Mouse (Mus musculus) MEL (cell line): ENCODE data around the gene Klhl30. TPM values are rescaled to one million over a fixed set of nuclear protein-coding genes. Genes with fewer than 3 reads are reported as not detected.

Experiments
- DNase-seq: peaks from one replicate; pipeline ENCODE4 v3.0.0; 2011; ENCODE audit warnings: low read depth, low spot score
- H3K27ac ChIP-seq: 2 replicates; pipeline ENCODE4 v1.5.1; 2012; ENCODE audit warnings: low read depth, mild to moderate bottlenecking, control low read depth, low read length, moderate library complexity; ENCODE audit not compliant: control insufficient read depth
- H3K27me3 ChIP-seq, 2 experiments: fragments of 150-350 bp in 1 of 2; sonication (generic) in 1 of 2; 2 replicates each; pipeline ENCODE4 v1.6.1; 2012; ENCODE audit warnings: low read length in 2 of 2, mild to moderate bottlenecking in 2 of 2, improper control_type of control experiment in 1 of 2, moderate library complexity in 1 of 2; ENCODE audit not compliant: insufficient read depth in 2 of 2, control insufficient read depth in 1 of 2
- H3K36me3 ChIP-seq, 2 experiments: 2 replicates each; pipeline ENCODE4 v1.6.1; 2012 to 2014; ENCODE audit warnings: low read length in 2 of 2, improper control_type of control experiment in 1 of 2, inconsistent platforms in 1 of 2, mild to moderate bottlenecking in 1 of 2; ENCODE audit not compliant: insufficient read depth in 2 of 2, control insufficient read depth in 1 of 2
- H3K4me1 ChIP-seq, 2 experiments: fragments of 150-350 bp in 1 of 2; sonication (generic) in 1 of 2; 2 replicates each; pipeline ENCODE4 v1.6.1; 2012; ENCODE audit warnings: low read length in 2 of 2, improper control_type of control experiment in 1 of 2, mild to moderate bottlenecking in 1 of 2; ENCODE audit not compliant: insufficient read depth in 2 of 2, control insufficient read depth in 1 of 2
- H3K4me3 ChIP-seq, 2 experiments: fragments of 150-350 bp in 1 of 2; sonication (generic) in 1 of 2; 2 replicates each; pipeline ENCODE4 v1.5.1; 2012; ENCODE audit warnings: low read depth in 2 of 2, low read length in 2 of 2, mild to moderate bottlenecking in 2 of 2, moderate library complexity in 2 of 2, control low read depth in 1 of 2, improper control_type of control experiment in 1 of 2; ENCODE audit not compliant: control insufficient read depth in 1 of 2, insufficient read depth in 1 of 2
- H3K79me2 ChIP-seq: 2 replicates; pipeline ENCODE4 v1.6.1; 2012; ENCODE audit warnings: mild to moderate bottlenecking, low read length, moderate library complexity; ENCODE audit not compliant: control insufficient read depth, poor library complexity, insufficient read depth
- H3K9ac ChIP-seq: 2 replicates; pipeline ENCODE4 v1.6.1; 2012; ENCODE audit warnings: low read depth, mild to moderate bottlenecking, control low read depth, low read length, moderate library complexity; ENCODE audit not compliant: control insufficient read depth, poor library complexity, severe bottlenecking
- H3K9me3 ChIP-seq: fragments of 150-350 bp; sonication (generic); replicated peaks from 2 replicates; pipeline ENCODE4 v1.6.1; 2012; ENCODE audit warnings: mild to moderate bottlenecking, low read length, improper control_type of control experiment, moderate library complexity; ENCODE audit not compliant: insufficient read depth
- BHLHE40 ChIP-seq: IDR thresholded peaks from 2 replicates; pipeline ENCODE4 v1.6.1; 2012; ENCODE audit warnings: low read depth, mild to moderate bottlenecking, inconsistent platforms, low read length, improper control_type of control experiment, borderline replicate concordance
- CTCF ChIP-seq, 3 experiments: IDR thresholded peaks in 2 of 3; conservative IDR thresholded peaks in 1 of 3; 2 replicates each; pipeline ENCODE4 v1.5.1; 2011 to 2012; ENCODE audit warnings: low read length in 3 of 3, low read depth in 2 of 3, mild to moderate bottlenecking in 2 of 3, improper control_type of control experiment in 1 of 3, inconsistent platforms in 1 of 3, mixed read lengths in 1 of 3, moderate library complexity in 1 of 3; ENCODE audit not compliant: control insufficient read depth in 1 of 3, insufficient read depth in 1 of 3, poor library complexity in 1 of 3, severe bottlenecking in 1 of 3
- ELF1 ChIP-seq: IDR thresholded peaks from 2 replicates; pipeline ENCODE4 v1.6.1; 2014; ENCODE audit warnings: low read depth, mild to moderate bottlenecking, inconsistent platforms, low read length, improper control_type of control experiment, moderate library complexity
- EP300 ChIP-seq, 2 experiments: IDR thresholded peaks; 2 replicates each; pipeline ENCODE4 v1.6.1; 2011; ENCODE audit warnings: improper control_type of control experiment in 2 of 2, low read length in 2 of 2, low read depth in 1 of 2, mild to moderate bottlenecking in 1 of 2
- GABPA ChIP-seq: IDR thresholded peaks from 2 replicates; pipeline ENCODE4 v1.6.1; 2012; ENCODE audit warnings: low read depth, mild to moderate bottlenecking, inconsistent platforms, low read length, improper control_type of control experiment, moderate library complexity
- KAT2A ChIP-seq: conservative IDR thresholded peaks from 2 replicates; pipeline ENCODE4 v1.6.1; 2012; ENCODE audit warnings: low read depth, low read length, improper control_type of control experiment, inconsistent platforms
- MAZ ChIP-seq: IDR thresholded peaks from 2 replicates; pipeline ENCODE4 v1.6.1; 2012; ENCODE audit warnings: low read depth, mild to moderate bottlenecking, inconsistent platforms, low read length, improper control_type of control experiment
- MEF2A ChIP-seq: IDR thresholded peaks from 2 replicates; pipeline ENCODE4 v1.6.1; 2014; ENCODE audit warnings: low read depth, mild to moderate bottlenecking, inconsistent platforms, low read length, improper control_type of control experiment; ENCODE audit not compliant: poor library complexity, insufficient replicate concordance, severe bottlenecking; ENCODE audit errors: extremely low read depth
- MXI1 ChIP-seq: IDR thresholded peaks from 2 replicates; pipeline ENCODE4 v1.6.1; 2011; ENCODE audit warnings: mild to moderate bottlenecking, low read depth, low read length, improper control_type of control experiment
- MYB ChIP-seq: IDR thresholded peaks from 2 replicates; pipeline ENCODE4 v1.6.1; 2011; ENCODE audit warnings: mild to moderate bottlenecking, low read depth, low read length, improper control_type of control experiment
- MYC ChIP-seq: IDR thresholded peaks from 2 replicates; pipeline ENCODE4 v1.6.1; 2011; ENCODE audit warnings: low read depth, mild to moderate bottlenecking, low read length, improper control_type of control experiment, moderate library complexity
- NELFE ChIP-seq: IDR thresholded peaks from 2 replicates; pipeline ENCODE4 v1.6.1; 2011; ENCODE audit warnings: low read depth, low read length, improper control_type of control experiment
- NRF1 ChIP-seq: IDR thresholded peaks from 2 replicates; pipeline ENCODE4 v1.6.1; 2014; ENCODE audit warnings: low read depth, mild to moderate bottlenecking, inconsistent platforms, low read length, improper control_type of control experiment, moderate library complexity; ENCODE audit not compliant: poor library complexity, insufficient read depth, severe bottlenecking
- POLR2A ChIP-seq, 2 experiments: IDR thresholded peaks; 2 replicates each; pipeline ENCODE4 v1.6.1; 2011 to 2012; ENCODE audit warnings: low read length in 2 of 2, mild to moderate bottlenecking in 2 of 2, control low read depth in 1 of 2, improper control_type of control experiment in 1 of 2, low read depth in 1 of 2, moderate library complexity in 1 of 2; ENCODE audit not compliant: control insufficient read depth in 1 of 2, insufficient read depth in 1 of 2, poor library complexity in 1 of 2
- POLR2AphosphoS2 ChIP-seq: IDR thresholded peaks from 2 replicates; pipeline ENCODE4 v1.6.1; 2011; ENCODE audit warnings: low read length, improper control_type of control experiment
- POLR2AphosphoS5 ChIP-seq: IDR thresholded peaks from 2 replicates; pipeline ENCODE4 v1.6.1; 2012; ENCODE audit warnings: low read depth, borderline replicate concordance, mild to moderate bottlenecking, inconsistent platforms, low read length, moderate library complexity, mixed read lengths
- RAD21 ChIP-seq: IDR thresholded peaks from 2 replicates; pipeline ENCODE4 v1.6.1; 2011; ENCODE audit warnings: mild to moderate bottlenecking, low read depth, low read length, improper control_type of control experiment
- SIN3A ChIP-seq: IDR thresholded peaks from 2 replicates; pipeline ENCODE4 v1.6.1; 2012; ENCODE audit warnings: low read length, improper control_type of control experiment, inconsistent platforms
- SMC3 ChIP-seq: IDR thresholded peaks from 2 replicates; pipeline ENCODE4 v1.6.1; 2011; ENCODE audit warnings: low read depth, low read length, improper control_type of control experiment
- TAL1 ChIP-seq: IDR thresholded peaks from 2 replicates; pipeline ENCODE4 v1.6.1; 2012; ENCODE audit warnings: mild to moderate bottlenecking, inconsistent platforms, low read length, moderate library complexity, mixed read lengths
- TBP ChIP-seq: IDR thresholded peaks from 2 replicates; pipeline ENCODE4 v1.8.0; 2011; ENCODE audit warnings: low read depth, low read length, improper control_type of control experiment
- TCF12 ChIP-seq: IDR thresholded peaks from 2 replicates; pipeline ENCODE4 v1.6.1; 2014; ENCODE audit warnings: low read depth, mild to moderate bottlenecking, inconsistent platforms, low read length, improper control_type of control experiment, moderate library complexity
- ZMIZ1 ChIP-seq: IDR thresholded peaks from 2 replicates; pipeline ENCODE4 v1.6.1; 2012; ENCODE audit warnings: low read depth, mild to moderate bottlenecking, inconsistent platforms, low read length, improper control_type of control experiment, moderate library complexity
- polyA plus RNA-seq, 2 experiments: library from polyadenylated mRNA; stranded (reverse) in 1 of 2; unstranded in 1 of 2; fragments of >175 nt in 1 of 2; fragments of >200 nt in 1 of 2; gene quantifications; 2 replicates each; pipeline versions ENCODE4 v1.2.1 to v1.2.4; 2012; ENCODE audit warnings: low replicate concordance in 2 of 2, low read depth in 1 of 2; ENCODE audit not compliant: insufficient read length in 2 of 2, insufficient read depth in 1 of 2, missing spikeins in 1 of 2
- total RNA-seq: library from RNA; depleted of rRNA; stranded (reverse); fragments of 300-350 nt; gene quantifications from 2 replicates; pipeline ENCODE4 v1.2.3, GENCODE M21; 2012

Klhl30 gene
- total and polyA plus RNA-seq, 3 experiments: not detected

GRCm38 (mm10) chr1:91390369-91390768, 39.6 kb downstream of the Klhl30 start:
- no peaks in the 10 kb centered on the region for H3K9me3 ChIP-seq

GRCm38 (mm10) chr1:91397927-91398259, 47.1 kb downstream of the Klhl30 start:
- H3K79me2 ChIP-seq: peaks cover 44% of the 10 kb centered on the region
- peaks cover 25 to 26% of the 10 kb centered on the region in 2 experiments for H3K36me3 ChIP-seq
- DNase-seq: no peak
- H3K27ac ChIP-seq: peak overlapping the region; percentile 51
- H3K27me3 ChIP-seq: no peaks in the 10 kb centered on the region
- H3K9me3 ChIP-seq: no peaks in the 10 kb centered on the region
- peak overlapping the region; percentile 92 to 97 for H3K4me3 ChIP-seq
- H3K4me1 ChIP-seq: peaks cover 11 to 14% of the 10 kb centered on the region in 2 experiments
- peak overlapping the region; percentile 88 for H3K9ac ChIP-seq
- TF ChIP-seq KAT2A: no peak
- TF ChIP-seq SMC3: no peak
- no peak for TF ChIP-seq MAZ
- no peak for TF ChIP-seq SIN3A
- no peak for TF ChIP-seq MYC
- no peak for TF ChIP-seq CTCF (IDR thresholded peaks at IDR 0.05 in 2 of 3, conservative IDR thresholded peaks at IDR 0.05 in 1 of 3; ENCODE audit: control insufficient read depth in 1 of 3, insufficient read depth in 1 of 3, low read depth in 2 of 3, low read length in 3 of 3, poor library complexity in 1 of 3, severe bottlenecking in 1 of 3)
- no peak for TF ChIP-seq TCF12
- no peak for TF ChIP-seq POLR2A (IDR thresholded peaks at IDR 0.05; ENCODE audit: control insufficient read depth in 1 of 2, insufficient read depth in 1 of 2, low read depth in 1 of 2, low read length in 2 of 2, poor library complexity in 1 of 2)
- TF ChIP-seq TAL1: no peak
- TF ChIP-seq ZMIZ1: no peak
- TF ChIP-seq MXI1: no peak; the same call in 1 of the 2 replicates
- TF ChIP-seq NELFE: no peak
- no peak for TF ChIP-seq MYB
- TF ChIP-seq ELF1: no peak
- TF ChIP-seq EP300 (IDR thresholded peaks at IDR 0.05; ENCODE audit: low read depth in 1 of 2, low read length in 2 of 2): no peak
- no peak for TF ChIP-seq TBP

More at GRCm38 (mm10) chr1:91390369-91390768, 39.6 kb downstream of the Klhl30 start:
- peaks cover 26% of the 10 kb centered on the region for H3K79me2 ChIP-seq
- H3K4me1 ChIP-seq: no peaks in the 10 kb centered on the region
- TF ChIP-seq NRF1: no peak
- no peak for TF ChIP-seq GABPA
- no peak for TF ChIP-seq POLR2AphosphoS2
- TF ChIP-seq POLR2AphosphoS5: no peak
- TF ChIP-seq TCF12: no peak
- no peak for TF ChIP-seq RAD21
- TF ChIP-seq CTCF (IDR thresholded peaks at IDR 0.05 in 2 of 3, conservative IDR thresholded peaks at IDR 0.05 in 1 of 3; ENCODE audit: control insufficient read depth in 1 of 3, insufficient read depth in 1 of 3, low read depth in 2 of 3, low read length in 3 of 3, poor library complexity in 1 of 3, severe bottlenecking in 1 of 3): no peak
- no peak for TF ChIP-seq TBP
- no peak for TF ChIP-seq BHLHE40
- no peak for TF ChIP-seq MEF2A
- TF ChIP-seq, all 39 proteins: peak for 0
- Histone ChIP-seq H3K4me3 (no peak overlapping the region), H3K27ac (no peak overlapping the region), H3K9ac (no peak overlapping the region), H3K36me3 (peaks cover 4 to 60% of the 10 kb centered on the region in 2 experiments; a peak in 3 of 4 replicates), H3K27me3 (no peaks in the 10 kb centered on the region)
- no peak for DNase-seq
